Mouse (Mus musculus) C2C12 (cell line): ENCODE results near the gene Gpr62.

ENCODE experiments used
- CEBPB ChIP-seq: IDR thresholded peaks from one replicate; pipeline ENCODE4 v1.6.1; 2011; ENCODE audit warnings: low read depth, mild to moderate bottlenecking, control low read depth, moderate library complexity
- CTCF ChIP-seq: IDR thresholded peaks from one replicate; pipeline ENCODE4 v1.5.1; 2011; ENCODE audit not compliant: control insufficient read depth, insufficient read depth, insufficient read length
- FOSL1 ChIP-seq: IDR thresholded peaks from one replicate; pipeline ENCODE4 v1.8.0; 2011; ENCODE audit warnings: mild to moderate bottlenecking, low read length; ENCODE audit not compliant: poor library complexity, insufficient read depth, severe bottlenecking
- MAX ChIP-seq: IDR thresholded peaks from one replicate; pipeline ENCODE4 v1.6.1; 2011; ENCODE audit warnings: mild to moderate bottlenecking, control low read depth
- MYOD1 ChIP-seq: IDR thresholded peaks from one replicate; pipeline ENCODE4 v1.6.1; 2011; ENCODE audit warnings: low read depth; ENCODE audit not compliant: control insufficient read depth, insufficient read length
- USF1 ChIP-seq: IDR thresholded peaks from one replicate; pipeline ENCODE4 v1.6.1; 2011; ENCODE audit warnings: low read depth, mild to moderate bottlenecking, control low read depth, moderate library complexity

- TF ChIP-seq MYOD1 (no peak), CTCF (no peak), FOSL1 (no peak), MAX (no peak), USF1 (no peak), CEBPB (no peak)
Measured at GRCm38 (mm10) chr9:106449947-106450346, 15.8 kb downstream of the Gpr62 start.
